Mouse (Mus musculus) CH12.LX (cell line): ENCODE data around the gene Prdm5. TPM values are rescaled to one million over a fixed set of nuclear protein-coding genes. Genes with fewer than 3 reads are reported as not detected.

Source experiments
- DNase-seq: peaks from one replicate; pipeline ENCODE4 v3.0.0-alpha.2; 2013; ENCODE audit errors: extremely low read depth
- H3K27ac ChIP-seq: 2 replicates; pipeline ENCODE4 v1.5.1; 2012; ENCODE audit warnings: low read depth, mild to moderate bottlenecking, control low read depth, moderate library complexity; ENCODE audit not compliant: insufficient read depth
- H3K27me3 ChIP-seq: replicated peaks from 2 replicates; pipeline ENCODE3; 2012; ENCODE audit warnings: inconsistent platforms
- H3K36me3 ChIP-seq, 2 experiments: replicated peaks in 1 of 2; 2 replicates each; pipeline versions ENCODE3 to v1.6.1; 2012; ENCODE audit warnings: inconsistent platforms in 1 of 2, low read length in 1 of 2, mild to moderate bottlenecking in 1 of 2, mixed read lengths in 1 of 2, moderate library complexity in 1 of 2; ENCODE audit not compliant: control insufficient read depth in 1 of 2, insufficient read depth in 1 of 2
- H3K4me1 ChIP-seq, 2 experiments: 2 replicates each; pipeline ENCODE4 v1.6.1; 2012; ENCODE audit warnings: inconsistent platforms in 1 of 2, moderate library complexity in 1 of 2; ENCODE audit not compliant: insufficient read depth in 2 of 2, control insufficient read depth in 1 of 2
- H3K4me2 ChIP-seq: 2 replicates; pipeline ENCODE4 v1.6.1; 2012; ENCODE audit warnings: low read depth, mild to moderate bottlenecking, control low read depth; ENCODE audit not compliant: poor library complexity, insufficient read depth, severe bottlenecking
- H3K4me3 ChIP-seq, 3 experiments: fragments of 150-350 bp in 1 of 3; sonication (generic) in 1 of 3; replicated peaks in 1 of 3; 2 replicates each; pipeline versions ENCODE3 to v1.5.1; 2011 to 2012; ENCODE audit warnings: low read depth in 2 of 3, low read length in 2 of 3, mild to moderate bottlenecking in 2 of 3, moderate library complexity in 2 of 3, control low read depth in 1 of 3, improper control_type of control experiment in 1 of 3, inconsistent platforms in 1 of 3, mixed read lengths in 1 of 3; ENCODE audit not compliant: poor library complexity in 1 of 3
- H3K79me2 ChIP-seq: replicated peaks from 2 replicates; pipeline ENCODE4 v1.6.1; 2012; ENCODE audit warnings: mild to moderate bottlenecking, moderate library complexity; ENCODE audit not compliant: control insufficient read depth, poor library complexity, insufficient read depth, severe bottlenecking; ENCODE audit errors: extremely low read depth
- H3K9ac ChIP-seq: 2 replicates; pipeline ENCODE4 v1.6.1; 2012; ENCODE audit warnings: low read depth, mild to moderate bottlenecking, control low read depth, moderate library complexity; ENCODE audit not compliant: insufficient read depth
- H3K9me3 ChIP-seq: replicated peaks from 2 replicates; pipeline ENCODE3; 2012; ENCODE audit warnings: low read length, inconsistent platforms, mixed read lengths
- CHD1 ChIP-seq: IDR thresholded peaks from 2 replicates; pipeline ENCODE4 v1.6.1; 2012; ENCODE audit warnings: low read depth, low read length, improper control_type of control experiment, inconsistent platforms
- ELF1 ChIP-seq: IDR thresholded peaks from 2 replicates; pipeline ENCODE4 v1.6.1; 2014; ENCODE audit warnings: low read depth, mild to moderate bottlenecking, inconsistent platforms, low read length, improper control_type of control experiment
- EP300 ChIP-seq: IDR thresholded peaks from 2 replicates; pipeline ENCODE4 v1.6.1; 2011; ENCODE audit warnings: low read length, improper control_type of control experiment
- ETS1 ChIP-seq: conservative IDR thresholded peaks from 2 replicates; pipeline ENCODE4 v1.6.1; 2012; ENCODE audit warnings: low read depth, mild to moderate bottlenecking, inconsistent platforms, low read length, improper control_type of control experiment, moderate library complexity
- IRF4 ChIP-seq: IDR thresholded peaks from 2 replicates; pipeline ENCODE4 v1.6.1; 2014; ENCODE audit warnings: low read depth, mild to moderate bottlenecking, inconsistent platforms, low read length, improper control_type of control experiment
- KAT2A ChIP-seq: IDR thresholded peaks from 2 replicates; pipeline ENCODE4 v1.6.1; 2012; ENCODE audit warnings: low read length, improper control_type of control experiment, inconsistent platforms; ENCODE audit not compliant: insufficient replicate concordance
- MEF2A ChIP-seq: IDR thresholded peaks from 2 replicates; pipeline ENCODE4 v1.6.1; 2014; ENCODE audit warnings: low read depth, mild to moderate bottlenecking, inconsistent platforms, low read length, improper control_type of control experiment, borderline replicate concordance
- NELFE ChIP-seq: IDR thresholded peaks from 2 replicates; pipeline ENCODE4 v1.6.1; 2011; ENCODE audit warnings: low read depth, low read length, improper control_type of control experiment
- NRF1 ChIP-seq: IDR thresholded peaks from 2 replicates; pipeline ENCODE4 v1.6.1; 2014; ENCODE audit warnings: low read depth, mild to moderate bottlenecking, inconsistent platforms, low read length, improper control_type of control experiment, moderate library complexity
- POLR2AphosphoS2 ChIP-seq: IDR thresholded peaks from 2 replicates; pipeline ENCODE4 v1.6.1; 2011; ENCODE audit warnings: low read depth, low read length, improper control_type of control experiment
- RCOR1 ChIP-seq: conservative IDR thresholded peaks from 2 replicates; pipeline ENCODE4 v1.6.1; 2012; ENCODE audit warnings: low read depth, mild to moderate bottlenecking, inconsistent platforms, low read length, improper control_type of control experiment
- SMC3 ChIP-seq: IDR thresholded peaks from 2 replicates; pipeline ENCODE4 v1.6.1; 2011; ENCODE audit warnings: low read depth, low read length, improper control_type of control experiment
- TCF12 ChIP-seq: IDR thresholded peaks from 2 replicates; pipeline ENCODE4 v1.6.1; 2014; ENCODE audit warnings: low read depth, mild to moderate bottlenecking, inconsistent platforms, low read length, improper control_type of control experiment
- USF2 ChIP-seq: conservative IDR thresholded peaks from 2 replicates; pipeline ENCODE4 v1.6.1; 2011; ENCODE audit warnings: low read depth, low read length, improper control_type of control experiment
- ZC3H11A ChIP-seq: IDR thresholded peaks from 2 replicates; pipeline ENCODE4 v1.6.1; 2012; ENCODE audit warnings: low read depth, mild to moderate bottlenecking, inconsistent platforms, low read length, improper control_type of control experiment
- dilution Hi-C: fragments of 300-500 bp; cut with MboI; formaldehyde crosslinking; loops from 2 replicates; pipeline ENCODE4 v1.14.3; 2020; ENCODE audit warnings: low sequenced_read_pairs; ENCODE audit not compliant: extremely low pct_unique_long_range_greater_than_20kb, extremely low pct_ligation_motif_present
- in situ Hi-C: fragments of 300-500 bp; cut with MboI; formaldehyde crosslinking; loops from 3 replicates; pipeline ENCODE4 v1.14.3; 2019; ENCODE audit warnings: low sequenced_read_pairs, low pct_ligation_motif_present, low pct_unique_long_range_greater_than_20kb, mixed read lengths
- polyA plus RNA-seq: library from polyadenylated mRNA; unstranded; fragments of >175 nt; gene quantifications from 2 replicates; pipeline ENCODE4 v1.2.1, GENCODE M21; 2012; ENCODE audit warnings: low read depth; ENCODE audit not compliant: insufficient read length
- total RNA-seq, 2 experiments: library from RNA; depleted of rRNA; stranded (reverse); fragments of 300-350 nt in 1 of 2; fragments of >200 nt in 1 of 2; gene quantifications; 2 replicates each; pipeline ENCODE4 v1.2.3; 2012 to 2014

Gene Prdm5
- total and polyA plus RNA-seq, 3 experiments = not detected

DNA sequence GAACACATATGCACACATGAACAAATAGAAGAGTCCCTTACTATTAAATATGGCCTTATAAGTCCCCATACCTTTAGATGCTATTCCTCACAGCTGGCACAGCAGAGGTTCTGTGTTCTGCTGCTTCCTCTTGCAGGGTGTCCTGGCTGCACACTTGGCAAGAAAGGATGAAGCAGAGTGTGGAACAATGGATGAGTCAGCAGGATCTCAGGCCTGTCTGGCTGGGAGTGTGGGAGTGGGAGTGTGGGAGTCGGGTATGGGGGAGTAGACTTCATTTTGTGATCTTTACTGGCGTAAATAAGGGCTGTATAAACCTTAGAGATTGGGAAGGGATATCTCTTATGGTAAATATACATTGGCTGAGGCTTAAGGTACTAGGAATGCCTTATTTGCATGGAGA is 14.1 kb downstream of the Prdm5 start:
- in situ Hi-C loops (no loop called here), dilution Hi-C loops (no loop called here)
- no peak for DNase-seq
- no peaks in the 10 kb centered on the region for H3K27me3 ChIP-seq
- H3K36me3 ChIP-seq = no peaks in the 10 kb centered on the region
- H3K4me1 ChIP-seq = peaks cover 0 to 7% of the 10 kb centered on the region in 2 experiments; a peak in 2 of 4 replicates
- H3K4me3 ChIP-seq = no peak overlapping the region
- H3K9me3 ChIP-seq = no peaks in the 10 kb centered on the region
- H3K4me2 ChIP-seq = no peak overlapping the region
- no peaks in the 10 kb centered on the region for H3K79me2 ChIP-seq
- no peak overlapping the region for H3K9ac ChIP-seq
- TF ChIP-seq ETS1 = no peak
- no peak for TF ChIP-seq RCOR1
- TF ChIP-seq, all 38 proteins: peak for 0
- H3K27ac ChIP-seq = no peak overlapping the region

- Histone ChIP-seq H3K79me2 (no peaks in the 10 kb centered on the region), H3K27me3 (no peaks in the 10 kb centered on the region), H3K36me3 (no peaks in the 10 kb centered on the region), H3K4me1 (peaks cover 0 to 7% of the 10 kb centered on the region in 2 experiments; a peak in 2 of 4 replicates), H3K9me3 (no peaks in the 10 kb centered on the region), H3K4me2 (no peak overlapping the region), H3K27ac (no peak overlapping the region), H3K4me3 (no peak overlapping the region), H3K9ac (no peak overlapping the region)
- peak; percentile 6 for DNase-seq
- in situ Hi-C loops = no loop called here
- no peak for TF ChIP-seq ETS1
- peak; percentile 61; the same call in 1 of the 2 replicates for TF ChIP-seq TCF12
- no peak for TF ChIP-seq KAT2A
- TF ChIP-seq CHD1 = peak; percentile 88
- TF ChIP-seq EP300 = peak; percentile 46; the same call in 1 of the 2 replicates
- dilution Hi-C loops = no loop called here
Observed at GRCm38 (mm10) chr6:65796552-65796951, 17.8 kb downstream of the Prdm5 start.

DNA sequence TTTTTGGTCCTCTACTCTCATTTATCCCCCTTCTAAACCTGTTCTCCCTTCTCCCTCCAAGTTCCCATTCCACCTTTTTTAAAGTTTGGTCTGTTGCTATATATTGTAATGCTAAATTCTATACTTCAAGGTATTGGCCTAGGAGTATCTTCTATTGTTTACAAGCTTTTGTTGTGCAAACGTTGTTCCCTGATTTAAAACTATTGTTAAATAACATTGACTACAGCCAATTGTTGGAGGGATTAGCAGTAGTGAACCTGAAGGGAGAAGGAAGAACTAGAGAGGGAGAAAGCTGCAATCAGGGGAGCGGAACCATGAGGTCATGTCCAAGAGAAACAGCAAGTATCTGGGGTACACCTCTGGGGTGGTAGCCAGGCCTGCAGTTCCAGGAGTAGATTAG is 18.5 kb downstream of the Prdm5 start:
- in situ Hi-C loops (no loop called here), dilution Hi-C loops (no loop called here)
- H3K9ac ChIP-seq = no peak overlapping the region
- H3K79me2 ChIP-seq = no peaks in the 10 kb centered on the region
- no peak overlapping the region for H3K4me2 ChIP-seq
- no peak for TF ChIP-seq NELFE
- no peak for TF ChIP-seq POLR2AphosphoS2
- TF ChIP-seq ELF1 = no peak
- TF ChIP-seq CHD1 = no peak
- TF ChIP-seq ZC3H11A = no peak
- no peak for TF ChIP-seq IRF4
- TF ChIP-seq ETS1 = no peak
- no peak for TF ChIP-seq NRF1
- no peak for TF ChIP-seq USF2
- TF ChIP-seq RCOR1 = no peak
- no peak for TF ChIP-seq KAT2A
- TF ChIP-seq TCF12 = no peak
- no peak for TF ChIP-seq MEF2A
- no peak for TF ChIP-seq SMC3
- peaks cover 0 to 7% of the 10 kb centered on the region in 2 experiments; a peak in 2 of 4 replicates for H3K4me1 ChIP-seq
- H3K9me3 ChIP-seq = no peaks in the 10 kb centered on the region
- H3K36me3 ChIP-seq = no peaks in the 10 kb centered on the region
- H3K27me3 ChIP-seq = no peaks in the 10 kb centered on the region
- no peak overlapping the region for H3K27ac ChIP-seq
- H3K4me3 ChIP-seq = no peak overlapping the region
- DNase-seq = no peak
